Mouse (Mus musculus): ENCODE measurements around the gene Mfng.
A peak's percentile ranks its signal among the peaks of the same experiment; 100 is the strongest.

Gene Mfng

GRCm38 (mm10) chr15:78715856-78716255, 57.4 kb downstream of the Mfng start:
- no peak for DNase-seq

- DNase-seq, result no peak
Observed at GRCm38 (mm10) chr15:78713751-78714150, 59.5 kb downstream of the Mfng start.

- DNase-seq, result peak; percentile 9 to 53
Observed at GRCm38 (mm10) chr15:78712335-78713258, 60.7 kb downstream of the Mfng start.

GRCm38 (mm10) chr15:78711935-78712334, 61.3 kb downstream of the Mfng start:
- DNase-seq, result no peak

GRCm38 (mm10) chr15:78710634-78711033, 62.6 kb downstream of the Mfng start:
- no peak for DNase-seq

GRCm38 (mm10) chr15:78709767-78710166, 63.5 kb downstream of the Mfng start:
- DNase-seq, result no peak

- DNase-seq, result no peak
Observed at GRCm38 (mm10) chr15:78706630-78707029, 66.6 kb downstream of the Mfng start.
